Mouse (Mus musculus) WW6 (cell line): Measurements from ENCODE around the gene Rab22a.
"Not testable (repeated sequence)": the region's sequence is repeated elsewhere in the genome, so short reads cannot be mapped to it uniquely, and the experiment has no call there.

ENCODE experiments used
- DNase-seq: peaks from one replicate; pipeline ENCODE4 v3.0.0-alpha.2; 2013; ENCODE audit warnings: low read depth, low spot score

The Rab22a gene

GRCm38 (mm10) chr2:173659057-173659925 lies at the start of gene Rab22a:
Gene Rab22a, plus strand, starts transcription at chr2:173659760.
- DNase-seq, result peak; percentile 95

- DNase-seq, result no peak
These were observed 44.0 kb upstream of the Rab22a start for GRCm38 (mm10) chr2:173615378-173616081.

GRCm38 (mm10) chr2:173616156-173616555 lies 43.4 kb upstream of the Rab22a start:
- no peak for DNase-seq

- no peak for DNase-seq
These were observed 40.4 kb upstream of the Rab22a start for GRCm38 (mm10) chr2:173619132-173619531.

- no peak for DNase-seq
These were observed 38.9 kb upstream of the Rab22a start for GRCm38 (mm10) chr2:173620645-173621044.

GRCm38 (mm10) chr2:173622173-173622601 lies 37.4 kb upstream of the Rab22a start:
- DNase-seq, result no peak

- DNase-seq, result no peak
These were observed 34.9 kb upstream of the Rab22a start for GRCm38 (mm10) chr2:173624667-173625066.

GRCm38 (mm10) chr2:173625786-173626185 lies 33.8 kb upstream of the Rab22a start:
- DNase-seq, result no peak

- not testable (repeated sequence) for DNase-seq
These were observed 25.5 kb upstream of the Rab22a start for GRCm38 (mm10) chr2:173634106-173634505.

GRCm38 (mm10) chr2:173641370-173641769 lies 18.2 kb upstream of the Rab22a start:
- DNase-seq, result no peak

GRCm38 (mm10) chr2:173642262-173642999 lies 17.1 kb upstream of the Rab22a start:
- DNase-seq, result no peak

- no peak for DNase-seq
These were observed 12.2 kb upstream of the Rab22a start for GRCm38 (mm10) chr2:173647197-173647911.

- no peak for DNase-seq
These were observed 9.8 kb upstream of the Rab22a start for GRCm38 (mm10) chr2:173649762-173650161.

- no peak for DNase-seq
These were observed 6.0 kb upstream of the Rab22a start for GRCm38 (mm10) chr2:173653526-173653925.

- no peak for DNase-seq
These were observed 1.8 kb upstream of the Rab22a start for GRCm38 (mm10) chr2:173657736-173658135.

GRCm38 (mm10) chr2:173658517-173658916 lies 1.0 kb upstream of the Rab22a start:
- DNase-seq, result no peak

- no peak for DNase-seq
These were observed 545 bp downstream of the Rab22a start for GRCm38 (mm10) chr2:173659926-173660684.

- DNase-seq, result no peak
These were observed 2.8 kb downstream of the Rab22a start for GRCm38 (mm10) chr2:173662255-173662950.

GRCm38 (mm10) chr2:173664736-173665135 lies 5.2 kb downstream of the Rab22a start:
- no peak for DNase-seq

- no peak for DNase-seq
These were observed 5.7 kb downstream of the Rab22a start for GRCm38 (mm10) chr2:173665271-173665670.
